Mouse (Mus musculus): Measurements from ENCODE around the gene Qk. TPM values are rescaled to one million over a fixed set of nuclear protein-coding genes. Genes with fewer than 3 reads are reported as not detected.

The Qk gene
- total RNA-seq, 2 experiments from 2014 or later = 352 to 400 TPM

- no peak for DNase-seq (ENCODE audit: low spot score in 2 of 2)
These were observed 8.0 kb upstream of the Qk start for GRCm38 (mm10) chr17:10327584-10328210.

DNA sequence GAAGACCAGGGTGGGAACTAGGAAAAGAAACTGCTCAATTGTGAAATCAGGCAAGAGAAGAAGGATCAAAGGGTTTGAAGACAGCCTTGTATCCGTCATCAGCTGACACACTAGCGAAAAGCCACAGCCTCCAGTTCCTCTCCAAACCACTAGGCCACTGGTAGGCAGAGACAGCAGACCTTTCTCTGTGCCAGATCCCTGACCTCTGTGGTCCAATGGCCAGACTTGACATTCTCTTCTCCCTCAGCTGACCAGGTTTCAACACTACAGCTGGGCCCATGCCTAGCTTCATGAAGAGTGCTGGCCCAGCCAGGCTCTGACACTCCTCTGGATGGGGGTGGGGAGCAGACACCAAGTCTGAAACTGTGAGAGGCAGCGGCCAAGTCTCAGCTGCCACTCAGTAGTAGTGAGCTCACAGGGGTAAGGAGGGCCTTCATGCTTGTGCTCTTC, 7.0 kb upstream of the Qk start:
- DNase-seq (ENCODE audit: low spot score in 2 of 2) = no peak

GRCm38 (mm10) chr17:10325921-10326320, 6.3 kb upstream of the Qk start:
- DNase-seq (ENCODE audit: low spot score in 2 of 2) = no peak

DNA sequence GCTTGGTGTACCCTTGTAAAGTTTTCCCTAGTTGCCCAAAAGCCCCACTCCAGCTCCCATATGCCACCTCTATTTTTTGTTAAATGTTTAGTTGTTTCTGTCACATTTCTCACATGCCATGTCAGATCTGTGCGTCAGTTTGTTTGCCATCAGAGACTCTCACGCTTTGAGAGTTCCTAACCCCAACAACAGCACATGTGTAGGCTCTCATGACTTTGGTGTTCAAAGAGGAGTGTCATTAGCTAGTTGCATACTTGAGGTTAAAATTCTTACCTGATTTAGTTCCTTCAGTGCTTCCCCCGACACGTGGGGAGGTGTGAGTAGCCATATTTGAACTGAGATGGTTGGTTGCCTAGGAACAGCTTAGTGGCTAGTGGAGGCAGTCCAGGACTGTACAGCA, 2.1 kb upstream of the Qk start:
- DNase-seq (ENCODE audit: low spot score in 2 of 2) = no peak

DNA sequence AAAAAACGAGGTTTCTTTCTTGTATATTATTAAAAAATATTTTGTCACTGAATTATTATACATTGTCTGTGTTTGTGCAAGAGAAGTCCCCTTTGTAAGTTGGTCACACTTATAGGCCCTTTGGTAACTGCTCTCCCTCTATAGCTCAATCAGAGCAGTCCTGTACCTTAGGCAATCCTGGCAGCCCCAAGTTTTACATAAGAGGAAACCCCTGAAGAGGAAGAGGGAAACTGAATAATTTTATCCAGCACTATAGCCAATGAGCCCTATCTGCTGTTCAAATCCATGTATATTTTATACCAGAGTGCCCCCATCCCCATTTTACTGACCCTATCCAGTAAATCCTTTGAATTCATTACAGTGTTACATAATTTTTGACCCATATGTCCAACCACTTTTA, 1.4 kb upstream of the Qk start:
- no peak for DNase-seq (ENCODE audit: low spot score in 2 of 2)

DNA sequence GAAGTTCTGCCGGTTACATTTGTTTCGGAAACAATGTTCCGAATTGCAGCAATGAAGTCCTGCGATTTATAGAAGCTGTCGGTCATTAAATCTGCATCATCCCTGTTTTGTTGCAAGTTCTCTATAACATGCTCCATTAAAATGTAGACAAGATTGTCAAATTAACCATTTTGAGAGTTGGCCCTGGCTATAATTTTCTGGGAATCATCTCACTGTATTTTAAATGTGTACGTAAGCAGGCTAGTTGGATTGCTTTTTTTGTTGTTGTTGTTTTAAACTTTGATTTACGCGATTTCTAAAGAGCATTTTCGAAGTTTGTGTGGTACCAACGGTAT, 769 bp upstream of the Qk start:
- no peak for DNase-seq (ENCODE audit: low spot score in 2 of 2)

- no peak for DNase-seq (ENCODE audit: low spot score in 2 of 2)
These were observed 296 bp downstream of the Qk start for GRCm38 (mm10) chr17:10319431-10319684.

DNA sequence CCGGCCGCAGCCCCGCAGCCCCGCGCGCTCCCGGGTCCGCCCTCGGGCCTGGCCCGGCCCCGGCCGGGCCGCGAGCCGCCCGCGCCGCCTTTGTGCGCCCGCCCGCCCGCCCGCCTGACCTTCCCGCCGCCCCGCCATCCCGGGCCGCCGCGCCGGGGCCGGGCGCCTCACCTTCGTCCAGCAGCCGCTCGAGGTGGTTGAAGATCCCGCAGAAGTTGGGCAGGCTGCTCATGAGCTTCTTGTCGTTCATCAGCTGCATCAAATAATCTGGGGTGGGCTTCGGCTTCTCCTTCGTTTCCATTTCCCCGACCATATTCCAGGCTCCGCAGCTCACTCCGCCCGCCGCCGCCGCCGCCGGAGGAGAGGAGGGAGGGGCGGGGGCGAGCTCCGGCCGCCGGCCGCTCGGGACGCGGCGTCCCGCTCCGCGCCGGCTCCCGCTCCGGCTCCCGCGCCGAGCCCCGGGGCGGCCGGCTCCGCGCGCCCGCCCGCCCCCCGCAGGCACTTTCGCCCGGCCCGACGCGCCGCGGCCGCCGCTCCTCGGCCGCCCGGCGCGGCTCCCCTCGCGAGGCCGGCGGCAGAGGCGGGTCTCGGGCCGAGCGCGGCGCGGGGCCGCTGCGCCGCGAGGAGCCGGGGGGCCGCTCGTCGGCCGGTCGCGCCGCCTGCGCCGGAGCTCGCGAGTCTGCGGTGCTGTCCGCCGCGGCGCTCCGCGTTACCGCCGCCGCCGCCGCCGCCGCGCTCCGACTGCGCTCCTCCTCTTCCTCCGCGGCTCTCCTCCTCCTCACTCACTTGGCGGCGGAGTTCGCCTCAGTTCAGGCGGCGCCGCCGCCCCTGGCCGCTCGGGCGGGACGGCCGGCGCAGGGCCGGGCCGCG, 858 bp downstream of the Qk start:
- peak; percentile 61 to 81 for DNase-seq (ENCODE audit: low spot score in 2 of 2)

DNA sequence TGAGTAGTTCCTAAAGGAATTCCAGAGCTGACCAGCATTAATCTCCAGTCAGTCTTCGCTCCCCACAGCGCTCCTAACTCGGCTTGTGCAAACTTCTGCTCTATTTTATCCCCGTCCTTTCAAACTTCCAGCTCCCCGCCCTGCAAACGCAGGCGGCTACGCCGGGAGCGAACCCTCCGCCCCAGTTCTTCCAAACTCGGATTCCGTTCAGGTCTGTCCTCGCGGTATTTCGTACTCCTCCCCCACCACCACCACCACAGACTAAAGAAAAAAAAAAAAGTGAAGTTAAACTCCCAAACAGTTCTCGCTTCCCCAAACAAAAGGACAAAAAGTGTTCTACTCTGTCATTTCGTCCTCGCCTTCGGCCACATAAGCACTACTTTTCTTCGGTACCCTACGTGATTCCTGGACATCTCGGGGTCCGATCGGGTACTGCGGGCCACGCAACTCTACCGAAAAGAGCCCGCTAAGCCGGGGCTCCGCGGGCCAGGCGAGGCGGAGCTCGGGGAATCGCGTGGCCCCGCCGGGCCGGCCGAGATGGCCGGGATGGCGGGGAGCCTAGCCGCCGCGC, 1.6 kb downstream of the Qk start:
- peak in 1 of 2 experiments; percentile 57 for DNase-seq (ENCODE audit: low spot score in 2 of 2)

GRCm38 (mm10) chr17:10317186-10317585, 2.5 kb downstream of the Qk start:
- peak in 1 of 2 experiments; percentile 80 for DNase-seq (ENCODE audit: low spot score in 2 of 2)

- no peak for DNase-seq (ENCODE audit: low spot score in 2 of 2)
These were observed 3.2 kb downstream of the Qk start for GRCm38 (mm10) chr17:10316446-10316845.

GRCm38 (mm10) chr17:10310046-10310445, 9.6 kb downstream of the Qk start:
- DNase-seq (ENCODE audit: low spot score in 2 of 2) = no peak

DNA sequence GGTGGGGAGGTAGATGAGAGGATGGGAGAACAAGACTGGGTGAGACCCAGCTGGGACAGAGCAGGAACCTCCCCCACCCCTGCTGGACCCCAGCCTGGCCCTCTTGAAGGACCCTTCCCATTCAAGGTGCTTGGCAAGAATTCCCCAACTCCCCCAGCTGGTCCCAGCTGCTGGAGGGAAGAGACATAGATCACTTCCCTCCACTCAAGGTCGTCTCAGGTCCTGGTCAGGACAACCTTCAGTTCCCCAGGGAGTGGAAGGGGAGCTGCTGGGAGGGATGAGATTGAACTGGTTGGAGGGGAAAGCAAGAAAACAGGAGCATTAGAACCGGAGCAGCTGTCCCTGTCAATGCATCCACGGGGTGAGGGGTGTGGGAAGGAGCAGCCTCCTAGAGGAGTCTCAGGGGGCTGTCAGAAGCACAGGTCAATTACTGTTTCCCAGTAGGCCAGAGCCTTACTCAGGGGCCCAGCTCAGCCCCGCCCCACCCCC, 10.5 kb downstream of the Qk start:
- DNase-seq (ENCODE audit: low spot score in 2 of 2) = no peak

GRCm38 (mm10) chr17:10306424-10306823, 13.2 kb downstream of the Qk start:
- DNase-seq (ENCODE audit: low spot score in 2 of 2) = no peak

DNA sequence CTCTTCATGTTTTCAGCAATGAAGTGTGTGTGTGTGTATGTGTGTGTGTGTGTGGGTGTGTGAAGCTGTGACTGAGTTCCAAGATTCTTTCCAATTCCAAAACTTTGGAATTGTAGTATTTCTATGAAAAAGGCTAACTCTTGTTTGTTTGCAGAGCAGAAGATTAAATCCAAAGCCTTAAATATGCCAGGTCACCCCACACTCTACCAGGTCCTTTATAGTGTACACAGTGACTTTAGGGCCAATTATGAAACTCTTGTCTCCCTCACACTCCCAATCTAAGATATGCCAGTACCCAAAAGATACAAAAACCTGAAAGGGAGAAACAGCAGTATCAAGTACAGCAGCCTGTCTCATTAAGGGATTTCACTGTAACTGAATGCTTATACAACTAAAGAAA, 15.7 kb downstream of the Qk start:
- DNase-seq (ENCODE audit: low spot score in 2 of 2) = no peak

- DNase-seq (ENCODE audit: low spot score in 2 of 2) = no peak
These were observed 18.5 kb downstream of the Qk start for GRCm38 (mm10) chr17:10300968-10301795.

- no peak for DNase-seq (ENCODE audit: low spot score in 2 of 2)
These were observed 20.3 kb downstream of the Qk start for GRCm38 (mm10) chr17:10299396-10299795.

DNA sequence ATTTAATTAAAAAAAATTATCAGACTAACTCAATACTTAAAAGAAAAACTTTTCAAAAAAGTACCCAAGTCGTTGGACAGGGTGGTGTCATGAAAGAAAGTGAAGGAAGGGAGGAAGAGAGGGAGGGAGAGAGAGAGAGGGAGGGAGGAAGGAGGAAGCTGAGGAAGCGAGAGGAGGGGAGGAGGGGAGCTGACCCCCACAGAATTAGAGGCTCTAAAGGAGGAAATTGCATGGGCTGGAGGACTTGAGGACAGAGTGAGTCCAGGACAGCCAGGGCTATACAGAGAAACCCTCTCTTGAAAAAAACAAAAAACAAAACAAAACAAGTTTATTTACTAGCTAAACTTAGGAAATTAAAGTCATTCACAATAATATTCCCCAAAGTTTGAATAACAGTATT, 27.1 kb downstream of the Qk start:
- DNase-seq (ENCODE audit: low spot score in 2 of 2) = no peak

DNA sequence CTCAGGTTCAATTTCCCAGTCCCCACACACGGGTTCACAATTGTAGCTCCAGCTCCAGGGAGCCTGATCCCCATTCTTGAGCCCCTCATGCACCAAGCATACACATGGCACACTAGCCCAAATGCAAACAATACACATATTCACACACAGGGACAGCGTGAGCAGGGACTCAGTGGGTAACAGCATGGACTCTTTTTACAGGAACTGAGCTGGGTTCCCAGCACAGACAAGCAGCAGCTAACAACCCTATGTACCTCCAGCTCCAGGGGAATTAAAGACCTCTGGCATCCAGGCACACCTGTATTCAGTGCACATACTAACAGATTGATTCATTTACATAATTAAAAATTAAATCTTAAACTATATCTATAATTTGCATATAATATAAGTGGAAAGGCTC, 34.9 kb downstream of the Qk start:
- no peak for DNase-seq (ENCODE audit: low spot score in 2 of 2)

- DNase-seq (ENCODE audit: low spot score in 2 of 2) = no peak
These were observed 40.1 kb downstream of the Qk start for GRCm38 (mm10) chr17:10279532-10279931.

DNA sequence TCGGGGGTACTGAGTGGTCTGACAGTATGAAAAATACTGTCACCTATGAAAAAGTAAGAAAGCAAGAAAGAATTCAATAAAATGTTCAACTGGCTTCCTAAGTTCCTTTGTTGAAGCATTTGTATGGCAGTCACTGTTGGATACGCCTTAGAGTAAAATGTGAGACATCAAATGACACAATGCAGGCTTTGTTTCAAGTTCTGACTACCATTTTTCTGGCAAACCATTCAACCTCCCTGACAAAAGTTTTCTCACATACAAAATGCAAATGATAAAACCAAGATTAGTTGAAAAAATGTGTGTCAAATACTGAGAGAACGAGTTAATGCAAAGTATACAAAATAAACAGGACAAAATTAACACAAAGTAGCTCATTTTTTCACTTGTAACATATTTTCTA, 50.1 kb downstream of the Qk start:
- no peak for DNase-seq (ENCODE audit: low spot score in 2 of 2)

DNA sequence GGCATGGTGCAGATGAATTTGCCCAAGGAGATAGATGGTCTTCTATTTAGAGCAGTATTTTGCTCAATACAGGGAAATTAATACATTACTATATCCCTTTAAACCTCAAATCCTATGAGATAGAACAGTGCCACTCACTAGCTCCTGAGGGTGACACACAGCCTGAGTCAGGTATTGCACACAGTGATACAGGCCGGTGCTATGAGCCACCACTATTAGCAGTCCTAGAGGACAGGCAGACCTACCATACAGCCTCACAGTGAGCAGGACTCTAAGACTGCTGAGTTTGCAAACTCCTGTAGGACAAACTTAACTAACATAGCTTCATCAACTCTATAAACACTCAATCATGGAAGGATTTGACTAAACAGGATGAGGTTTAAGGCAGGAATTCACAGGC, 51.2 kb downstream of the Qk start:
- no peak for DNase-seq (ENCODE audit: low spot score in 2 of 2)
